Mouse (Mus musculus) stomach, embryonic 14.5 days (tissue): ENCODE results near the gene Glp1r. TPM values are rescaled to one million over a fixed set of nuclear protein-coding genes. Genes with fewer than 3 reads are reported as not detected.

ENCODE experiments used
- ATAC-seq: fragments of 200-750 bp; cut with Nextera tagmentation; 2 replicates; pipeline ENCODE4 v1.8.0; 2017; ENCODE audit warnings: low read depth, moderate TSS enrichment; ENCODE audit not compliant: insufficient number of reproducible peaks, insufficient read depth, low FRiP score
- H3K27ac ChIP-seq: fragments of 300-500 bp; sonication (generic); 2 replicates; pipeline ENCODE4 v1.5.1; 2014; ENCODE audit warnings: mild to moderate bottlenecking, low read length, moderate library complexity, mixed read lengths
- H3K27me3 ChIP-seq: fragments of 300-500 bp; sonication (generic); 2 replicates; pipeline ENCODE4 v1.6.1; 2014; ENCODE audit warnings: low read length, control low read depth, mixed read lengths; ENCODE audit not compliant: control insufficient read depth, insufficient read depth
- H3K36me3 ChIP-seq: fragments of 300-500 bp; sonication (generic); 2 replicates; pipeline ENCODE4 v1.6.1; 2014; ENCODE audit warnings: mild to moderate bottlenecking, control low read depth, low read length, moderate library complexity, mixed read lengths; ENCODE audit not compliant: control insufficient read depth, insufficient read depth
- H3K4me1 ChIP-seq: fragments of 300-500 bp; sonication (generic); 2 replicates; pipeline ENCODE4 v1.6.1; 2014; ENCODE audit warnings: low read length, control low read depth, mixed read lengths; ENCODE audit not compliant: control insufficient read depth, insufficient read depth
- H3K4me2 ChIP-seq: fragments of 300-500 bp; sonication (generic); replicated peaks from 2 replicates; pipeline ENCODE4 v1.6.1; 2014; ENCODE audit warnings: low read depth, low read length, control low read depth
- H3K4me3 ChIP-seq: fragments of 300-500 bp; sonication (generic); 2 replicates; pipeline ENCODE4 v1.5.1; 2014; ENCODE audit warnings: low read depth, low read length, control low read depth
- H3K9ac ChIP-seq: fragments of 300-500 bp; sonication (generic); replicated peaks from 2 replicates; pipeline ENCODE4 v1.6.1; 2014; ENCODE audit warnings: low read depth, mild to moderate bottlenecking, control low read depth, low read length, moderate library complexity, mixed read lengths
- H3K9me3 ChIP-seq: fragments of 300-500 bp; sonication (generic); 2 replicates; pipeline ENCODE4 v1.6.1; 2016; ENCODE audit warnings: low read depth, low read length, control low read depth; ENCODE audit not compliant: control insufficient read depth
- WGBS: fragments of 180-500 bp; shearing (Covaris S2); extraction: QIAGEN DNeasy Blood & Tissue Kit; methylation state at CpG from one replicate; pipeline ENCODE4 v1.1.7; 2014; 5-methylcytosine and 5-hydroxymethylcytosine counted together
- polyA plus RNA-seq: library from polyadenylated mRNA; unstranded; fragments of >200 nt; fragmentation: Nextera tagmentation; extraction: Ambion mirVana; gene quantifications from 2 replicates; pipeline ENCODE4 v1.2.1, GENCODE M21; 2014

Gene Glp1r
- polyA plus RNA-seq, 1 experiment from 2014 or later = 0.23 TPM

DNA sequence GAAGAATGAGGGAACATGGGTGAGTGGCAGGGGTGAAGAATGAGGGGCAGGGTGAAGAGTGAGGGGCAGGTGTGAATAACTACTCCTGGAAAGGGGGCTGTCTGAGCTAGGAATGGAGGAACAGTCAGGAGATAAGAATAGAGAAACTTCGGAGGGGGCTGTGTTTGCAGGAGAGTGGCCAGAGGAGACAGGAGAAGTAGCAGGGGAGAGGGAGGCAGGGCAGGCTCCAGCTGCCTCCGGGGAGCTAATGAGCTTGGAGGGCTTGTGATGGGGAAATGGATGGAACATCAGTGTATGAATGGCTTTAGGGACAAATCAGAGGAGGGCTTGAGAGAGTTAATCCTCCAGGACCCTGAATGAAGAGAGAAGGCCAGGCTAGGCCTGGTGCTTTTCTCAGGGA lies 4.5 kb upstream of the Glp1r start:
- no peaks in the 10 kb centered on the region for H3K9me3 ChIP-seq
- WGBS = 10% methylated on average over 2 of the region's 2 CpGs
- peaks cover 9% of the 10 kb centered on the region for H3K27me3 ChIP-seq
- H3K4me2 ChIP-seq = no peak overlapping the region
- no peak overlapping the region for H3K27ac ChIP-seq
- H3K4me3 ChIP-seq = no peak overlapping the region
- H3K4me1 ChIP-seq = peaks cover 3% of the 10 kb centered on the region; the same call in 1 of the 2 replicates
- H3K9ac ChIP-seq = no peak overlapping the region
- no peaks in the 10 kb centered on the region for H3K36me3 ChIP-seq
- ATAC-seq = no peak

DNA sequence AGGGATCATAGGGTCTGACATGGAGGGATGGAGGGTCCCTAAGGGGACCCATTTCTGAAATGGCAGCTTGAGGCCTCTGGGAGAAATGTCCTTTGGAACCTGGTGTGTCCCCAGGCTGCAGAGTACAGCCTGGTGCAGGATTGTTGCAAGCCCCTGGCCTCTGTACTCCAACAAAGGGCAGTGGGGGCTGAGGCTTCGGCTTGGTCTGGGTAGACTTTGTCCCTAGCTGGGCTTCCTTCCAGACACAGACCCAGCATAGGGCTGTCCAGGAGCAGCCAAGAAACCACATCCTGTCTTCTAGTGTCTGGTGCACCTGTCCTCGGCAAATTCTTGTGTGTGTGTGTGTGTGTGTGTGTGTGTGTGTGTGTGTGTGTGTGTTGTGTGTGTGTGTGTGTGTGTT lies 2.5 kb downstream of the Glp1r start:
- no peak overlapping the region for H3K9ac ChIP-seq
- H3K4me3 ChIP-seq = no peak overlapping the region
- no peak overlapping the region for H3K4me2 ChIP-seq
- no peak overlapping the region for H3K27ac ChIP-seq
- WGBS = 79% methylated on average over 2 of the region's 2 CpGs
- H3K36me3 ChIP-seq = no peaks in the 10 kb centered on the region
- no peaks in the 10 kb centered on the region for H3K9me3 ChIP-seq
- ATAC-seq = no peak
- peaks cover 3% of the 10 kb centered on the region; the same call in 1 of the 2 replicates for H3K4me1 ChIP-seq
- H3K27me3 ChIP-seq = peaks cover 12% of the 10 kb centered on the region

DNA sequence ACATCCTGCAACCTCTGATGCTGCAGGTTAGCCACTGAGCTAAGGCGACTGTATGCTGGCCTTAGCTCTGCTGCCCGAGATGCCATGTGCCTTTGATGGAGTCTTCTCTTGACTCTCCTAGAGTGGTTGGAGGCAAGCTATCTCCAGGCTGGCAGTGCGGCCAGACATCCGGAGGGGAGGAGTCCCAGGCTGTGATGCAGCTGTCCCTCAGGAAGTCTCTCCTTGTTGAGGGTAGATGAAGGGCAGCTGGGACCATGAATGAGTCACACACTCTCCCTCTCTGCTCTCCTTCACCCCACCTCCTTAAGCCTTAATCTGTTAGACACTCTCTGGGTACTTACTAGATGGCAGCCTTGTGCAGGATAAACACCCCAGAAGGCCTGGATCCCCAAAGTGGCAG lies 6.0 kb downstream of the Glp1r start:
- Histone ChIP-seq H3K27me3 (0 out of 2 replicates have a peak, but pooled peaks cover 3% of the 10 kb centered on the region), H3K4me3 (no peak overlapping the region), H3K9ac (no peak overlapping the region), H3K4me2 (no peak overlapping the region), H3K9me3 (no peaks in the 10 kb centered on the region), H3K4me1 (no peaks in the 10 kb centered on the region), H3K36me3 (no peaks in the 10 kb centered on the region), H3K27ac (no peak overlapping the region)
- 74% methylated on average over 4 of the region's 4 CpGs for WGBS
- no peak for ATAC-seq

DNA sequence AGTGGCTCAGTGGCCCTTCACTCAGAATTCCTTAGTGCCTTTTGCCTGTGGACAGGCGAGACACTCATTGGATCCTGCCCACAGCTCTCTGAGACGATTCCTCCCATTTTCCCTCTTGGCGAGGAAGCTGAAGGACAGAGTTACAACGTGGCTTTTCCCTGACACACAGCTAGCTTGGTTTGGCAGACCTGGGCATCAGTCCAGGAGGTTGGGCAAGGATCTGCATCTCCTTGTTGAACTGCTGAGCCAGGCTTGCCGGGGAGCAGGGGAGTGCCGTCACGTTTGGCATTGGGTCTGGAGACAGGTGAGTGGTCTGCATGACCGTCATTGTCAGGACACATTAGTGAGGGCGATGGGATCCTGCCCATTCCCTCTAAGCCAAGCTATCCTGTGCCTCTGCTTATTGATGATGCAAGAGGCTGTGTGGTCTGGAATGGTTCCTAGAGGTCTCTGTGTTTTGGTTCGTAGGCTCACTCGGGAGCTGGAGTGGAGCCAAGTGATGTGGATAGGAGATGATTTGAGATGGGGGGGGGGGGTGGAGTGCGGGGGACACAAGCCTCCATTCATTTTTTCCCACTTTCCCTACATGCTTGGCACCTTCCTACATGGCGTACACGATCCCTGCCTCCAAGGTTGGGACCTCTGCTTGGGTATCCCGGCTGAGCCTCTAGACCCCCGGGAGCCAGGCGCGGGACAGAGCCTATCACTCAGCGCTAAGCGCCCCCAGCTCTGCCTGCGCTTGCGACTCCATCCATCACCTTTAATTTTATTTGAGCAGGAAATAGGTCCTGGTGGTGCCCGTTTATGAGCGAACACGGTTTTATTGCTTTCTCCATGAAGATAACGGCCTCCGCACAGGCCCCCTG lies 9.5 kb downstream of the Glp1r start:
- no peaks in the 10 kb centered on the region for H3K4me1 ChIP-seq
- no peak for ATAC-seq
- H3K4me2 ChIP-seq = no peak overlapping the region
- H3K36me3 ChIP-seq = no peaks in the 10 kb centered on the region
- WGBS = 57% methylated on average over 27 of the region's 27 CpGs
- no peaks in the 10 kb centered on the region for H3K27me3 ChIP-seq
- H3K9ac ChIP-seq = no peak overlapping the region
- H3K27ac ChIP-seq = no peak overlapping the region
- H3K4me3 ChIP-seq = no peak overlapping the region
- no peaks in the 10 kb centered on the region for H3K9me3 ChIP-seq

DNA sequence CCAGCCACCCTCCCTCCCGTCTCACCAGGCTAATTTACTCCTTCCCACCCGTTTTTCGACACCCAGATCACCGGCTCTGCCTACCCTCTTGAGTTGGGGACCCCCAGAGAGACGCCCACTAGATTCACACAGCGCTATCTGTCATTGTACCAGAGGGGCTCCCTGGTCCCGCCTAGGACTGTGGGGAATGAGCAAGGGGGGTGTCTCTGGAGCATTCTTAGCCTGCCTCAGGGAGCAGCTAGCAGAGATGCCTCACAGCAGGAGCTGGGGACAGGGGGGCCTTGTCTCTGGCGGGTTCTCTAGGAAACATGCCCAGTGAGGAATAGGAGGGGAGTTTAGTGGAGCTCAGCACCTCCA lies 10.1 kb downstream of the Glp1r start:
- ATAC-seq = no peak
- no peaks in the 10 kb centered on the region for H3K4me1 ChIP-seq
- H3K9ac ChIP-seq = no peak overlapping the region
- H3K27me3 ChIP-seq = no peaks in the 10 kb centered on the region
- no peaks in the 10 kb centered on the region for H3K36me3 ChIP-seq
- no peak overlapping the region for H3K4me3 ChIP-seq
- H3K9me3 ChIP-seq = no peaks in the 10 kb centered on the region
- H3K4me2 ChIP-seq = no peak overlapping the region
- WGBS = 36% methylated on average over 8 of the region's 8 CpGs
- H3K27ac ChIP-seq = no peak overlapping the region

DNA sequence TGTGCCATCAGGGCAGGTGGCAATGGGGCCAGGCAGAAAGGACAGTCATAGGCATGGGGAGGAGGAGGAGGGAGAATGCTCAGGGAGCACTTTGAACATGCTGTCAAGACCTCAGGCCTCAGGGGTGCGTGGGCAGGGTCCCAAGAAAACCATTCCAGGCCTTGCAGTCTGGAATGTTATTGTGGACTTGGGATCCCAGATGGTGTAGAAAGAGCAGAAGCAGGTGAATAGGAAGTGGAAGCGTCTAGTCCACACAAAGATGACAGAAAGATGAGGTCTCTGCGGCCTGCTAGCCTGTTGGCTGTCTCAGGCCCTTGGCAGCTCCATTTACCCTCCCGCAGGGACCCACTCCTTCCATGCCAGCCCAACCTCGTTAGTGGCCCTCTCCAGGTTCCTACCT lies 10.9 kb downstream of the Glp1r start:
- no peaks in the 10 kb centered on the region for H3K36me3 ChIP-seq
- H3K9ac ChIP-seq = no peak overlapping the region
- no peaks in the 10 kb centered on the region for H3K9me3 ChIP-seq
- WGBS = 61% methylated on average over 5 of the region's 5 CpGs
- H3K27me3 ChIP-seq = no peaks in the 10 kb centered on the region
- ATAC-seq = no peak
- no peak overlapping the region for H3K4me3 ChIP-seq
- H3K4me1 ChIP-seq = no peaks in the 10 kb centered on the region
- H3K27ac ChIP-seq = no peak overlapping the region
- H3K4me2 ChIP-seq = no peak overlapping the region

DNA sequence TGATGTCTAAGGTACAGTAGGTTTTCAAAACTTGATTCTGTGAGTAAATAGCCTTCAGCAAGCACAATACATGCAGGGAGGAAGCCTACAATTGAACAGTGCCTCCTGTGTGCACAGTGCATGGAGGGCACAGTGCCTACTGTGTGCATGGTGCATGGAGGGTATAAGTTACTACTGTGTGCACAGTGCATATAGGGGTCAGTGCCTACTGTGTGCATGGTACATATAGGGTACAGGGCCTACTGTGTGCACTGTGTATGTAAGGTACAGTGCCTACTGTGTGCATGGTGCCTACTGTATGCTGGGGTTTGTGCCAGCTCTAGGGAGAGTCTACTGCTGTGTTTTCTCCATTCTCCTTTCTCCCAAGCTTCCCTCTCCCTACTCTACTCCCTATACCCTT lies 12.6 kb downstream of the Glp1r start:
- H3K27me3 ChIP-seq = no peaks in the 10 kb centered on the region
- no peak for ATAC-seq

DNA sequence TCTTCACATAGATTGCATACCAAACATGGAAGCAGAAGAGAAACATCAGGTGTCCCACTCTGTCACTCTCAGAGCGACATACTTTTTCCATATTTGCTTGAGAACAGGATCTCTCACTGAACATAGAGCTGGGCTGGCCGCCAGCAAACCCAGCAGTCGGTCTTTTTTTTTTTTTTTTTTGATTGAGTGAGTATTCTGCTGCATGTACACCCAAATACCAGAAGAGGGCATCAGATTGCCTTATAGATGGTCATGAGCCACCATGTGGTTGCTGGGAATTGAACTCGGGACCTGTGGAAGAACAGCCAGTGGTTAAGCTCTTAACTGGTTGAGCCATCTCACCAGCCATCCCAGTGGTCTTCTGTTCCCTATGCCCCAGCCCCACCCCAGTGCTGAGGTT lies 21.9 kb downstream of the Glp1r start:
- no peaks in the 10 kb centered on the region for H3K9me3 ChIP-seq
- WGBS = 58% methylated on average over 4 of the region's 4 CpGs
- no peaks in the 10 kb centered on the region for H3K4me1 ChIP-seq
- H3K36me3 ChIP-seq = no peaks in the 10 kb centered on the region
- H3K4me3 ChIP-seq = no peak overlapping the region
- no peak overlapping the region for H3K4me2 ChIP-seq
- H3K9ac ChIP-seq = no peak overlapping the region
- no peak for ATAC-seq
- no peak overlapping the region for H3K27ac ChIP-seq
- no peaks in the 10 kb centered on the region for H3K27me3 ChIP-seq

More for the DNA sequence above, 12.6 kb downstream of the Glp1r start:
- no peak overlapping the region for H3K4me3 ChIP-seq
- no peak overlapping the region for H3K4me2 ChIP-seq
- H3K27ac ChIP-seq = no peak overlapping the region
- H3K9me3 ChIP-seq = no peaks in the 10 kb centered on the region
- H3K9ac ChIP-seq = no peak overlapping the region
- no peaks in the 10 kb centered on the region for H3K4me1 ChIP-seq
- H3K36me3 ChIP-seq = no peaks in the 10 kb centered on the region

DNA sequence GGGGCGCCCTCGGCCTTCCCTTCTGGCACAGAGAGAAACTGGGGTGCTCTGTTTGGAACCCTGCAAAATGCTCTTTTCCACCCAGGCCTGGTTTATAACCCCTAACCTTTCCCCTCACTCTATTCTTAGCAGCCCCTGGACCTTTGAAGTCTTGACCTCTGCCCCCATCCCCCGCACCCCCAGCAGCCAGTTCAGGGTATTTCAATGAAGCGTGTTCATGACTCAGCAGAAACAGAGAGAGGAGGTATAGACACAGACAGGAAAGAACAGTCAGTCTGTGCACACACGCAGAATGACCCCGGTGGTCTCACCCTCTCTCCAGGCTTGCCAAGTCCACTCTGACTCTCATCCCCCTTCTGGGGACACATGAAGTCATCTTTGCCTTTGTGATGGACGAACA lies 29.2 kb downstream of the Glp1r start:
- H3K9ac ChIP-seq = no peak overlapping the region
- 85% methylated on average over 7 of the region's 7 CpGs for WGBS
- ATAC-seq = no peak
- H3K36me3 ChIP-seq = no peaks in the 10 kb centered on the region
- H3K4me3 ChIP-seq = no peak overlapping the region
- no peaks in the 10 kb centered on the region for H3K4me1 ChIP-seq
- no peaks in the 10 kb centered on the region for H3K27me3 ChIP-seq
- no peaks in the 10 kb centered on the region for H3K9me3 ChIP-seq
- H3K4me2 ChIP-seq = no peak overlapping the region
- H3K27ac ChIP-seq = no peak overlapping the region
